Mouse (Mus musculus) ES-Bruce4 (cell line): Measurements from ENCODE around the gene Cdkl3. TPM values are rescaled to one million over a fixed set of nuclear protein-coding genes. Genes with fewer than 3 reads are reported as not detected.

Experiments
- H3K27ac ChIP-seq: 2 replicates; pipeline ENCODE4 v1.5.1; 2012; ENCODE audit warnings: low read length, inconsistent platforms; ENCODE audit not compliant: insufficient read depth
- H3K27me3 ChIP-seq: 2 replicates; pipeline ENCODE4 v1.6.1; 2012; ENCODE audit warnings: mild to moderate bottlenecking, low read length, inconsistent platforms; ENCODE audit not compliant: control insufficient read depth, poor library complexity, insufficient read depth, severe bottlenecking
- H3K36me3 ChIP-seq: 2 replicates; pipeline ENCODE4 v1.6.1; 2012; ENCODE audit warnings: inconsistent platforms, mild to moderate bottlenecking, low read length, moderate library complexity; ENCODE audit not compliant: control insufficient read depth, poor library complexity, insufficient read depth, severe bottlenecking
- H3K4me1 ChIP-seq: one replicate; pipeline ENCODE4 v1.8.1; 2011; ENCODE audit warnings: low read length; ENCODE audit not compliant: control insufficient read depth, insufficient read depth
- H3K4me3 ChIP-seq: 2 replicates; pipeline ENCODE4 v1.5.1; 2011; ENCODE audit warnings: low read depth, mild to moderate bottlenecking, low read length
- H3K9ac ChIP-seq: 2 replicates; pipeline ENCODE4 v1.6.1; 2012; ENCODE audit warnings: low read depth, mild to moderate bottlenecking, inconsistent platforms; ENCODE audit not compliant: poor library complexity, severe bottlenecking
- H3K9me3 ChIP-seq: replicated peaks from 2 replicates; pipeline ENCODE4 v1.6.1; 2012; ENCODE audit warnings: mild to moderate bottlenecking, low read length, inconsistent platforms; ENCODE audit not compliant: control insufficient read depth, poor library complexity, insufficient read depth, severe bottlenecking
- CTCF ChIP-seq: IDR thresholded peaks from one replicate; pipeline ENCODE4 v1.8.1; 2011; ENCODE audit warnings: low read depth, low read length
- EP300 ChIP-seq: IDR thresholded peaks from 2 replicates; pipeline ENCODE4 v1.6.1; 2011; ENCODE audit warnings: low read depth, low read length; ENCODE audit not compliant: insufficient read depth
- POLR2A ChIP-seq: IDR thresholded peaks from one replicate; pipeline ENCODE4 v1.8.1; 2011; ENCODE audit warnings: low read length; ENCODE audit not compliant: insufficient read depth
- polyA plus RNA-seq: library from polyadenylated mRNA; stranded (reverse); fragments of >200 nt; gene quantifications from 2 replicates; pipeline ENCODE4 v1.2.4, GENCODE M21; 2011; ENCODE audit warnings: low read depth; ENCODE audit not compliant: missing spikeins, insufficient read depth, insufficient read length

Gene Cdkl3
- polyA plus RNA-seq, 1 experiment: 12.9 TPM

- TF ChIP-seq CTCF: no peak
- no peak for TF ChIP-seq POLR2A
- TF ChIP-seq EP300: no peak
- Histone ChIP-seq H3K4me3 (no peak overlapping the region), H3K36me3 (peaks cover 66% of the 10 kb centered on the region), H3K9ac (no peak overlapping the region), H3K27ac (no peak overlapping the region), H3K27me3 (no peaks in the 10 kb centered on the region), H3K9me3 (no peaks in the 10 kb centered on the region), H3K4me1 (no peaks in the 10 kb centered on the region)
Observed at GRCm38 (mm10) chr11:52122045-52122444, 118.0 kb downstream of the Cdkl3 start.

- Histone ChIP-seq H3K27ac (no peak overlapping the region), H3K4me3 (no peak overlapping the region), H3K9ac (no peak overlapping the region), H3K9me3 (no peaks in the 10 kb centered on the region), H3K27me3 (no peaks in the 10 kb centered on the region), H3K4me1 (no peaks in the 10 kb centered on the region), H3K36me3 (peaks cover 42% of the 10 kb centered on the region)
- TF ChIP-seq POLR2A: no peak
- TF ChIP-seq EP300: no peak
- no peak for TF ChIP-seq CTCF
Observed at GRCm38 (mm10) chr11:52124468-52124867, 120.4 kb downstream of the Cdkl3 start.

DNA sequence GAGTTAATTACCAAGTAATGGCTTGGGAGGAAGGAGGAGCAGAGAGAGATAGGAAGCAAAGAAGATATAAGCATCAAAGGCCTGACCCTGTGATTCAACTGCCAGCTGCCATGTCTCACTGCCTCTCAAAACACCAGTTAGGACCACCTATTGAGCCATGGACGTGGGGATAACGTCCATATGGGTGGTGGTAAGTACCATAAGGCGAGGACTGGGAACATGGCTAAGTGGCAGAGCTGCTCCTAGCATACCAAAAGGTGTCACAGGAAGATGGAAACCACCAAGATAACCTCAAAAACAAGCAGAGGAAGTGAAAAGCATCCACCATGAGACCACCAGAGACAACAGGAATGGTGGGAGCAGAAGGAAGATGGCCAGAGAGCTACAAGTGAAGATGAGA is 123.1 kb downstream of the Cdkl3 start:
- Histone ChIP-seq H3K4me1 (no peaks in the 10 kb centered on the region), H3K27ac (no peak overlapping the region), H3K27me3 (no peaks in the 10 kb centered on the region), H3K9ac (no peak overlapping the region), H3K36me3 (peaks cover 17% of the 10 kb centered on the region), H3K4me3 (no peak overlapping the region), H3K9me3 (no peaks in the 10 kb centered on the region)
- TF ChIP-seq EP300 (no peak), POLR2A (no peak), CTCF (no peak)

DNA sequence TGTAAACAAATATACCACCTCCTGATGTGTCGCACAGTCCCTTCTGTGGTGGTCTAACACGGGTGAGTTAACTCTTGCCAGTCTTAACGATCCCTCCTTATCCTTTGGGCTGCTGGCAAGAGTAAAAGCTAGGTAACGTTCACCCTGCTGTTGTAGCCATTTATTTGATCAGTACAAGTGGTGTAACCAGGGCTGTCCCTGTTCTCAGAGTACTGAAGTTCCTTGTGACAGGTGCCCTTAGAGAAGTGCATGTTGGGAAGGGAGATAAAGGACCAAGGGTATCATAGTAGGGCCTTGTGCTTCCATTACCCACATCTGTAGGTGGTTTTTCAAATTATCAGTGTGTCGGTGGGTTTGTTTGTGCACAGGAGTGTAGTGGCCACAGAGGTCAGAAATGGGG is 123.7 kb downstream of the Cdkl3 start:
- Histone ChIP-seq H3K36me3 (peaks cover 12% of the 10 kb centered on the region), H3K27me3 (no peaks in the 10 kb centered on the region), H3K27ac (no peak overlapping the region), H3K9me3 (no peaks in the 10 kb centered on the region), H3K4me1 (no peaks in the 10 kb centered on the region), H3K9ac (no peak overlapping the region), H3K4me3 (no peak overlapping the region)
- TF ChIP-seq CTCF: no peak
- TF ChIP-seq POLR2A: no peak

DNA sequence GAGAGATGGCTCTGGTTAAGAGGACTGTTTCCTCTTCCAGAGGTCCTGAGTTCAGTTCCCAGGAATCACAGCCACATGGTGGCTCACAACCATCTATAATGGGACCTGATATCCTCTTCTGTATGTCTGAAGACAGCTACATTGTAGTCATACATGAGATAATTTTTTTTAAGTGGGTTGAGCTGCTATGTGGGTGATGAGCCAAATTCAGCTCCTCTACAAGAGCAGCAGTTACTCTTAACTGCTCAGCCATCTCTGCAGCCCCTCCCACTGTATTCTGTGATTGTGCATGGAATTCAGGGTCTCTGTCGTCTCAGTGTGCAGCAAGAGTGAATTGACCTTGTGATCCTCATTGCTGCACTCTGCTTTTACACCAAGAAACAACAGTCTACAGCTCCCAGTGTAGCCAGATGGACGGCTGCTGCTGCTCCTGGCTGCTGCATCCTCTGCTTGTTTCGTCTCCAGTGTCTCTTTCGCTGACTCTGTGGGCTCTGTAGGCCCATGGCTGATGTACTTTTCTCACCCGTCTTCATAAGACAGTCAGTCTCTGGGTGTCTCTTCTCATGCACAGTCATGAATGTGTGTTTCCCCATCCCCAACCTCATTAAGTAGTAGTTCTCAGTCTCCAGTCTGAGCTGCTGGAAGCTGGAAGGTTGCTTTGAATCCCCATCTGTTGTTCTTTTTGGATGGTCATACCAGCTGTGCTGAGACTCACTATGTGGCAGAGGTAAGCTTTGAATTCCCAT is 124.5 kb downstream of the Cdkl3 start:
- no peaks in the 10 kb centered on the region for H3K4me1 ChIP-seq
- H3K27ac ChIP-seq: no peak overlapping the region

DNA sequence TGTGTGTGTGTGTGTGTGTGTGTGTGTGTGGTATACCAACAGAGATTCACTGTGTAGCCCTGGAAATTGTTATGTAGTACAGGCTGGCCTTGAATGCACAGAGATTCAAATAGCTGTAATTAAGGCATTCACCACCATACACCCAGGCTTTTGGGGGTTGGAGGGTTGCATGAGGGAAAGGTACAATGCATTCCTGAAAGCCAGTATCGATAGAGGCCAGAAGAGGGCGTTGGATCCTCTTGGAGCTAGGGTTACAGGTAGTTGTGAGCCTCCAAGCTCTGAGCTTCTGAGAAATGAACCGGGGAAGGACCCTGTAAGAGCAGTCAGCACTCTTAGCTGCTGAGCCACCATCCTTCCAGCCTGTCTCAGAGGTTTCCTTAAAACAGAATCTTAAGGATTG is 125.2 kb downstream of the Cdkl3 start:
- H3K27ac ChIP-seq: no peak overlapping the region
- H3K27me3 ChIP-seq: no peaks in the 10 kb centered on the region

More for the DNA sequence above, 124.5 kb downstream of the Cdkl3 start:
- Histone ChIP-seq H3K27me3 (no peaks in the 10 kb centered on the region), H3K36me3 (peaks cover 12% of the 10 kb centered on the region), H3K9ac (no peak overlapping the region), H3K9me3 (no peaks in the 10 kb centered on the region), H3K4me3 (no peak overlapping the region)
- no peak for TF ChIP-seq EP300
- no peak for TF ChIP-seq CTCF
- no peak for TF ChIP-seq POLR2A

More for the DNA sequence above, 125.2 kb downstream of the Cdkl3 start:
- Histone ChIP-seq H3K36me3 (peaks cover 7% of the 10 kb centered on the region), H3K4me3 (no peak overlapping the region), H3K4me1 (no peaks in the 10 kb centered on the region), H3K9ac (no peak overlapping the region), H3K9me3 (no peaks in the 10 kb centered on the region; the same call in 1 of the 2 replicates)
- TF ChIP-seq CTCF: peak; percentile 29
- TF ChIP-seq POLR2A: no peak
